Mouse (Mus musculus): ENCODE measurements around the gene Casp9.
"Not testable (repeated sequence)": the region's sequence is repeated elsewhere in the genome, so short reads cannot be mapped to it uniquely, and the experiment has no call there.

Gene Casp9

DNA sequence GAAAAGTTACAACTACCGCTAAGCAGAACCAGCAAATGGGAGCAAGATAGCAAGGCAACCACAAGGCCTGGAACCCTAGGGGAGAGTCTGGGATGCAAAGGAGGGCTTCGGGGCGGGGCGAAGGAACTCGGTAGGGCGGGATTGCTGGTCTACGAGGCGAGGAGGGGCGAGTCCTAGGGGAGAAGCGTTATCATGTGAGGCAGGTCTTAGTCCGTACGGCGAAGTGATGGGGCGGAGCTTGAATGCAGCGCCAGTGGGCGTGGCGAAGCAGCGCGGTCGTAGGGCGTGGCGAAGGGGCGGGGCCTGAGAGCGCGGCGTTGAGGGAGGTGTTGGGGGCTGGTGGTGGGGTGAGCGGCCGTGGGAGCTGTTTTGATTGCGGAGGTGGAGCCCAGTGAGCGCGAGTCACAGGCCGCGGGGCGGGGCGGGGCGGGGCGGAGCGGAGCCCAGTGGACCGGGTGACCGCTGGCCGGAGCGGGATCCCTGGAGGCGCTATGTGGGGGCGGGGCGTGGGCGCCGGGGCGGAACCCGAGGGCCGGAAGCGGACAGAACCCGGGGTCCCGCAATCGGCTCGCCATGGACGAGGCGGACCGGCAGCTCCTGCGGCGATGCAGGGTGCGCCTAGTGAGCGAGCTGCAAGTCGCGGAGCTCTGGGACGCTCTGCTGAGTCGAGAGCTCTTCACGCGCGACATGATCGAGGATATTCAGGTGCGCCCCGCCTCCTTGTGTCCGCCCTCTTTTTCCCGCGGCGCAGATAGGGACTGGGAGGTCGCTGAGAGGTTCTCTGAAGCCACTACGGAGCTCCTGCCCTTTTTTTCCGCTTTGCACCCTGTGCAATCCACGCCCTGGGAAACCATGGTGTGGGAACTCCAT, at the start of gene Casp9:
Gene Casp9, plus strand, starts transcription at position 331 of the 870 bp plus-strand sequence.
- in situ Hi-C loops (cut with MboI, MseI), result loop anchor here in 1 of 2 experiments (5.0 kb wide), 2 partner anchors 71 to 846 kb away; partner anchors contain the start of gene Ddi2

- in situ Hi-C loops (cut with MboI, MseI), result no loop called here
These were observed 46.6 kb upstream of the Casp9 start, which contains the start of gene Agmat for GRCm38 (mm10) chr4:141746578-141747346. TSS of gene Agmat (plus strand) at chr4:141746672.

DNA sequence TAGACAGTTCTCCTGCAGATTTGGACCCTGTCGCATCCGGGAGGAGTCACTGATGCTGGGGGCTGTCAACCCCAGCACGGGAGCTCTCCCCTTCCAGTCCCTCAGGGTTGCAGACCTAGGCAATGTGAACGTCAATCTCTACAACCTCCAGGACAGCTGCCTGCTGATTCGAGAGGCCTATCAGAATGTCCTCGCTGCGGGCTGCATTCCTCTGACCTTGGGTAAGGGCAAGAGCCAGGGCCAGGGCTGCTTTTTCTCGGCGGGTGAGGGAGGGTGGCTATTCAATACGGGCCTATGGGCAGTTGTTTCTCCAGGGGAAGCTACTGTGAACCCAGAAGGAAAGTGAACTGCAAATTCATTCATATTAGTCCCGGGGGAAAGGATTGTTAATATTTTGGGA, 43.9 kb upstream of the Casp9 start:
- in situ Hi-C loops (cut with MboI, MseI), result no loop called here

DNA sequence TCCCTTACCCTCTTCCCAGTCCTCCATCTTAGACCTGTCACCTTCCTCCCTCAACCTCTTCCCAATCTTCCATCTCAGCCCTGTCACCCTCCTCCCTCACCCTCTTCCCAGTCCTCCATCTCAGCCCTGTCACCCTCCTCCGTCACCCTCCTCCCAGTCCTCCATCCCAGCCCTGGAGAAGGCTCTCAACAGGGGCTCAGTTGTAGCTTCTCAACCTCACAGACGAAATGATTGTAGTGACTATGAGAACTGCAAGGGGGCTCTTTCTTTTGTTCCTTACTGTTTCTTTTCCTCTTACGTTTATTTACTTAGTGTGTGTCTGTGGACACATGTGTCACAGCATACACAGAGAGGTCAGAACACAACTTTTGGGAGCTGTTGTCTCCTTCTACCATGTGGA, 42.6 kb upstream of the Casp9 start:
- in situ Hi-C loops (cut with MboI, MseI), result no loop called here

DNA sequence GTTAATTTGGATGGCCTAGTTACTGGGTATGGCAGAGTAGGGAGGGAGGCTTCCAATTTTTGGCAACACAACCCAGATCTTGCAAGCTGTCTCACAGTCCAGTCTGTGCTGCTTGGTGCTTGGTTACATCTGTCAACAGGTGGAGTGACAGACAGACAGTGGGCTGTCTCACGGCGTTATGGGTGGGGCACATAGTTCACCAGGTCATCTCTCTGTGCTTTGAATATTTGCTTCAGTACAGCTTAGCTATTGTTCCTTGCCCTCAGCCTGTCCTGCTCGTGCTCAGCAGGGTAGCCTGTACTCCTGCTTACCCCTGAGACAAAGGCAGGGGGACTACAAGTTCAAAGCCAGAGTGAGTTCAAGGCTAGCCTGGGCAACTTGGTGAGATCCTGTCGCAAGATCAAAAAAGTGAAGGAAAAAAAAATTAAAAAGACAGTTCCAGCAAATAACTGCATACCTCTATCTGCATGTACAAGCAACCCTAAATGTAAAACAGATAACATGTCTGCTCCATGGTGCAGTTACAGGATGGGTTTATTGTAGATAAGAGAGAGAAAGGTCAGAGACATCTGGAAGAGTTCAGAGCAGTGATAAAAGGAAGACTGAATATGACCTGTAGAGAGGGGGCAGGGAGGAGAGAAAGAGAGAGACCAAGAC, 41.9 kb upstream of the Casp9 start:
- in situ Hi-C loops (cut with MboI, MseI), result no loop called here

DNA sequence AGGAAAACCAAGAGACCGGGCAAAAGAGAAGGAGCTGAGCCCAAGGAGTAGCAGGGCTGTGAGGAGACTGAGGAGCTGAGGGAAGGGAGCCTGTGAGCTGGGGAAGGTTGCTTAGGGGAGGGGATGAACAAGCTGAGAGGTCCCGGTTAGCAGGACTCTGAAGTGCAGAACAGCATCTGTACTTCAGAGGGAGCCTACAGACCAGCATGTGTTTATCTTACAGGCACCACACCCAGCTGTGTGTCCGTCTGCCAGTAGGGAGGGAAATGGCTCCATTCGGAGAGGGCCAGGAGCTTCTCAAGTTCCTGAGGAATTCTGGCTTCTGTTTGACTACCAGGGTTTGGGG, 41.4 kb upstream of the Casp9 start:
- in situ Hi-C loops (cut with MboI, MseI), result no loop called here

GRCm38 (mm10) chr4:141755375-141755930, 38.0 kb upstream of the Casp9 start:
- in situ Hi-C loops (cut with MboI, MseI), result no loop called here

GRCm38 (mm10) chr4:141757124-141757523, 36.3 kb upstream of the Casp9 start:
- in situ Hi-C loops (cut with MboI, MseI), result no loop called here

GRCm38 (mm10) chr4:141758874-141759542, 34.4 kb upstream of the Casp9 start:
- in situ Hi-C loops (cut with MboI, MseI), result no loop called here

GRCm38 (mm10) chr4:141760942-141761341, 32.5 kb upstream of the Casp9 start:
- in situ Hi-C loops (cut with MboI, MseI), result no loop called here

GRCm38 (mm10) chr4:141762102-141762598, 31.3 kb upstream of the Casp9 start:
- in situ Hi-C loops (cut with MboI, MseI), result no loop called here

DNA sequence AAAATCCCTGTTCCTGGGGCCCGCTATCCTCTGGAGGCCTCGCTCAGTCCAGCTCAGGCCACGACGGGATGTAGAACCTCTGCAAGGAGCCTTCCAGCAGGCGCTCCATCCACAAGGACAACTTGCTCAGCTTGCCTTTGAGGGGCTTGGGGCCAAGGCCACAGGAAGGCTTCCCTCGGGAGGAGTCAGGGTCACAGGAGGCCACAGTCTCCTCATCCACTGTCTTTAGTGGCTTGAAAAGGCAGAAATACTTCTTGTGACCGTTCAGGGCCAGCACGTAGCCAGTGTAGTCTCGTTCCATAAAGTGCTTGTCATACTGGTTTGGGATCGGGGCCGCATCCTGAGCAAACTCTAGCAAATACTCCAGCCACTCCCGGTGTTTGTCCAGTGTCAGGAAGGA, 29.9 kb upstream of the Casp9 start:
- in situ Hi-C loops (cut with MboI, MseI), result no loop called here

DNA sequence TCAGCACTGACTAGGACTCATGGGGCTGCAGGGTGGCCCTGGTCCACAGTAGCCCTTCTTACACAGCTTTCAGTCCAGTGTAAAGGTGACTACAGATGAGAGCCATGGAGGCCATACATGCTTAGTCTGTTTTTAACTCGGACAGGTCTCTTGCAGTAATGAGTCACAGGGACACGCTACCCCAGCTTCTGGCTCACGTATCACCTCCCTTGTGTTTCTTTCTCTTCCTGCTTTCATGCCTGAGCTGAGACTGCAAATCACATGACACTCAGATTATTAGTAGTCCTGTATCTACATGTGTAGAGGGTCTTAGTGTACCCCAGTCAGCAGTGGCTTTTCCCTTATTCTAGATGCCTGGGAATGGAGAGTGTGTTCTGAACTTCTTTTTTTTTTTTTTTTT, 28.4 kb upstream of the Casp9 start:
- in situ Hi-C loops (cut with MboI, MseI), result no loop called here

DNA sequence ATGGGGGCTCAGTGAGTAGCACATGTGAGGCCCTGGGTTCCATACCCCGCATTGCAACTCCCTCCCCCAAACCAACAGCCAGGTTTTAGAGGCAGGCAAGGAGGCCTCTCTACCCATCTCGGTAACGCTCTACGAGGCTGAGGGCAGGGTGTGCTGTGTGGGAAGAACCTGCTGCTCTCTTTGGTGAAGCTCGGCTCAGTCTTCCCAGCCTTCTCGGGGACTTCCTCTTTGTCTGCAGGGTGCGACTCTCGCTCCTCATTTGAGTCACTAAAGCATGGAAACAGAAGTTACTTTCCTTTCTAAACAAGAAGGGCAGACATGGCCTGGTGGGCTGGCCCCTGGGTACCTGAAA, 27.1 kb upstream of the Casp9 start:
- in situ Hi-C loops (cut with MboI, MseI), result no loop called here

DNA sequence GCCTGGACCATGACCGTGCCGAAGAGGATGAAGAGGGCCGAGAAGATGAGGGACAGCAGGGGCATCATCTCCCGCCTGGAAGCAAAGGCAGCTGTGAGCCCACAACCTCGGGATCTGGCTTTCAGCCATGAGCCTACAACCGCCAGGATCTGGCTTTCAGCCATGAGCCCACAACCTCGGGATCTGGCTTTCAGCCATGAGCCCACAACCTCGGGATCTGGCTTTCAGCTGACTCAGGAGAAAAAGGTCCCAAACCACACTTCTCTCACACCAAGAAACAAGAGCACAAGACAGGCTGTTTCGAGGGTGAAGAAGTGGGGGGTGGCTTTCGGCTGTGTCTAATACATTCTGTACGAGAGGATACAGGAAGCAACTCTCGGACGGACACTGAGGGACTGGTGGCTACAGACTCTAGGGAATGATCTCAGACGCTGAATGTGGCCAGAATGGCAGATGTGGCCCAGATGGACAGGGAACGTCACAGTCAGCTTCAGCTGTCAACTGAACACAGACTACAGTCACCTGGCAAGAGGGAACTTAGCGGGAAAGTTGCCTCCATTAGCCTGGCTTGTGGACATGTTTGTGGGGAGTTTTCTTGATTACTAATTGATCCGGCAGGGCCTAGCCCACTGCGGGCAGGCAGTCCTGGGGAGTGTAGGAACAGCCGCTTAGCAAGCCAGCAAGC, 26.6 kb upstream of the Casp9 start:
- in situ Hi-C loops (cut with MboI, MseI), result no loop called here

DNA sequence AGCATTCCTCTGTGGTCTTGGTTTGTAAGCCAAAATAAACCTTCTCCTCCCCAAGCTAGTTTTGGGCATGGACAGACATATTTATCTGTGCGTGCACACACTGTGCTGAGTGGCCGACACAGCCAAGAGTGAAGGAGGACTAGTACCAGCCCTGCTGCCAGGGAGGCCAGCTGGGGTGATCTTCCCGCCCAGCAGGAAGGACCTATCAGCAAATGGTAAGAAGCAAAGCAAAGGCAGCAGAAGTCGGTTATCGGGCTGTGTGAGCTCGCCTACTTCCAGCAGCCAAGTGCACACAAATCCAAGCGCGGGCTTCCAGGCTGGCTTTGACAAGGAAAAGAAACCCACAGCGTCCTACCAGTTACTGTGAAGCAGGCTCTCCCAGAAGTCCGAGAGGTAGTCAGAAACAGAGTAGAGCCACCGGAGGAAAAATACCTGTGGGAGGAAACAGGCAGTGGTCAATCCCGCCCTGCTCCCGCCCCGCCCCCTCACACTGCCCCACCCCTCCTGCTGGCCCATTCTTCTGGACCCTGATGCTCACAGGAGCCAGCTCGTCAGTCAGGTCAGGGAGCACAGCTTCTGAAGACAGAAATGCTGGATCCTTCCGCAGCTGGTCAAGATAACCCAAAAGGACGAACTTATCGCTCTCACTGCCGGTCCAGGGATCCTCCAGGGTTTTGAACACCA, 25.9 kb upstream of the Casp9 start:
- in situ Hi-C loops (cut with MboI, MseI), result no loop called here

GRCm38 (mm10) chr4:141769501-141770160, 23.8 kb upstream of the Casp9 start:
- in situ Hi-C loops (cut with MboI, MseI), result no loop called here

GRCm38 (mm10) chr4:141771823-141772222, 21.6 kb upstream of the Casp9 start:
- in situ Hi-C loops (cut with MboI, MseI), result no loop called here

- in situ Hi-C loops (cut with MboI, MseI), result not testable (repeated sequence)
These were observed 20.4 kb upstream of the Casp9 start for GRCm38 (mm10) chr4:141773019-141773418.
